Mouse (Mus musculus): Measurements from ENCODE around the gene Gsk3b. TPM values are rescaled to one million over a fixed set of nuclear protein-coding genes. Genes with fewer than 3 reads are reported as not detected.
"Not testable (repeated sequence)": the region's sequence is repeated elsewhere in the genome, so short reads cannot be mapped to it uniquely, and the experiment has no call there.

Gsk3b gene
- polyA plus RNA-seq, 1 experiment from 2014 or later: 72.2 TPM

DNA sequence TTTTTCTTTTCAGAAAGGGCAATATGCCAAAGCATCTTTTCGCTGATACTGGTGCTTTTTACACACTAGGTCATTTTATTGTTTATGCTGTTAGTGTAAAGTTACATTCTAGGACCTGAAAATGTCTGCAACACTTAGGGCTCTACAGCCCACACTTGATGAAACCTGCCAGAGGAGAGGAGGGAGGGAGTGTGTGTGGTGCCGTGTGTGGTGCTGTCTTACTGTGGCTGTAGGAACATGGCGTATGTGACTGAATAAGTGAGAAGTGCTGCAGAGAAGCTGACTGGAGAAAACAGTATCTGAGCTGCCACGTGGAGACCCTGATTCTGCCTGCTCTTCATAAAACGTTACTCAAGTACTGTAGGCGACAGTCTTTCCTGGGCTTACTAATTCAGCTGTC lies 103.8 kb downstream of the Gsk3b start:
- Histone ChIP-seq H3K36me3 (peaks cover 58% of the 10 kb centered on the region), H3K4me3 (no peak overlapping the region), H3K9ac (no peak overlapping the region), H3K4me1 (no peaks in the 10 kb centered on the region), H3K27ac (no peak overlapping the region), H3K9me3 (no peaks in the 10 kb centered on the region), H3K27me3 (no peaks in the 10 kb centered on the region), H3K4me2 (no peak overlapping the region)
- 85% methylated on average over 6 of the region's 6 CpGs for WGBS
- ATAC-seq (ENCODE audit: insufficient number of reproducible peaks, insufficient read depth, low FRiP score, low TSS enrichment, low read depth): no peak

DNA sequence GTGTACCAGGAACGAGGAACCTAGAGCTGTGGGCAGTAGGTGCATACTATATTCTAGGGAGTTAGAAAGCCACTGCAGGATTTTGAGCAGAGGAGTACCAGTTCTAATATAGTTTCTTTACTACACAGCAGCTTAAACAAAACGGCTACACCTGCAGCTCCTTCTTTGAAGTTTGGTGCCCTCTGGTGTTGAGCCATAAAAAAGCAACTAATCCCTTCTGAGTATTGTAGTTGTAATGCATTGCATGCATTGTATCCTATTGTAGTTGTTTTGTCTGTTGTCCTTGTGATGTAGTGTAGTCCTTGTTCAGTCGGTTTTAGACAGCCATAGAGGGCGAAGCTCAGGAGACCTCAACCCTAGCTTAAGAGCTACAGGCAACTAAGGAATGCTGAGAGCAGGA lies 108.5 kb downstream of the Gsk3b start:
- WGBS: 64% methylated on average over 4 of the region's 4 CpGs
- no peak for ATAC-seq (ENCODE audit: insufficient number of reproducible peaks, insufficient read depth, low FRiP score, low TSS enrichment, low read depth)
- no peaks in the 10 kb centered on the region for H3K4me1 ChIP-seq

GRCm38 (mm10) chr16:38205272-38205671 lies 116.5 kb downstream of the Gsk3b start:
- no peak overlapping the region for H3K4me3 ChIP-seq
- H3K9me3 ChIP-seq: no peaks in the 10 kb centered on the region
- H3K9ac ChIP-seq: no peak overlapping the region
- H3K4me2 ChIP-seq: no peak overlapping the region
- H3K27me3 ChIP-seq: no peaks in the 10 kb centered on the region
- no peaks in the 10 kb centered on the region for H3K4me1 ChIP-seq
- no peak overlapping the region; the same call in 1 of the 2 replicates for H3K27ac ChIP-seq
- no peak for ATAC-seq (ENCODE audit: insufficient number of reproducible peaks, insufficient read depth, low FRiP score, low TSS enrichment, low read depth)
- H3K36me3 ChIP-seq: peaks cover 37% of the 10 kb centered on the region
- 74% methylated on average over 7 of the region's 7 CpGs for WGBS

More for the DNA sequence above, 108.5 kb downstream of the Gsk3b start:
- no peak overlapping the region for H3K4me2 ChIP-seq
- no peaks in the 10 kb centered on the region for H3K27me3 ChIP-seq
- no peak overlapping the region for H3K4me3 ChIP-seq
- peaks cover 46% of the 10 kb centered on the region for H3K36me3 ChIP-seq
- H3K9me3 ChIP-seq: no peaks in the 10 kb centered on the region
- no peak overlapping the region for H3K9ac ChIP-seq
- H3K27ac ChIP-seq: no peak overlapping the region

- WGBS: 92% methylated on average over 5 of the region's 5 CpGs
- not testable (repeated sequence) for H3K9ac ChIP-seq; H3K9me3 ChIP-seq; H3K27me3 ChIP-seq; H3K4me2 ChIP-seq; ATAC-seq (ENCODE audit: insufficient number of reproducible peaks, insufficient read depth, low FRiP score, low TSS enrichment, low read depth); H3K4me1 ChIP-seq; H3K27ac ChIP-seq; H3K4me3 ChIP-seq
- H3K36me3 ChIP-seq: peaks cover 46% of the 10 kb centered on the region
Measured at GRCm38 (mm10) chr16:38222491-38222890, 133.7 kb downstream of the Gsk3b start.

- no peak overlapping the region for H3K9ac ChIP-seq
- no peak overlapping the region for H3K4me3 ChIP-seq
- H3K4me2 ChIP-seq: no peak overlapping the region
- ATAC-seq (ENCODE audit: insufficient number of reproducible peaks, insufficient read depth, low FRiP score, low TSS enrichment, low read depth): no peak
- H3K4me1 ChIP-seq: no peaks in the 10 kb centered on the region
- peaks cover 19% of the 10 kb centered on the region for H3K36me3 ChIP-seq
- WGBS: 61% methylated on average over 4 of the region's 4 CpGs
- no peaks in the 10 kb centered on the region for H3K9me3 ChIP-seq
- no peak overlapping the region for H3K27ac ChIP-seq
- H3K27me3 ChIP-seq: no peaks in the 10 kb centered on the region
Measured at GRCm38 (mm10) chr16:38236936-38237585, 148.3 kb downstream of the Gsk3b start.

DNA sequence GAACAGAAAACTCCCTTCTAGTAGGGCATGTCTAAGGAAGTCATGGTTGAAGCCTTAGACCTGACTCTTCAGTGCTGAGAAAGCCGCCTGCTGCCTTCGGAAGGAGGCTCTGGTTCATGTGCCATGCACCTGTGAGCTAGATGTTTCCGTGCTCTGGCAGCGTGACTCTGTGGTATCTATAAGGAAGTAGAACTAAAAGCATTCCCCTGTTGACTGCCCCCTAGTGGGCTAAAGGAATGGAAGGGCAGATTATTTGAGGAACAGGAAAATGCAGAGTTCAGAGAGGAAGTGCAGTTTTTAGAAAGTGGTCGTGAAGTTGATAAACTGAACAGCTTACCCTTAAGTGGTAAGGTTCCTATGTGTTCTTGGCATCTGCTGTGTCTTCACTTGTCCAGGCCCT lies 150.9 kb downstream of the Gsk3b start:
- ATAC-seq (ENCODE audit: insufficient number of reproducible peaks, insufficient read depth, low FRiP score, low TSS enrichment, low read depth): no peak
- Histone ChIP-seq H3K4me2 (no peak overlapping the region), H3K27ac (no peak overlapping the region), H3K27me3 (no peaks in the 10 kb centered on the region), H3K9me3 (no peaks in the 10 kb centered on the region), H3K9ac (no peak overlapping the region), H3K36me3 (peaks cover 20% of the 10 kb centered on the region), H3K4me1 (peaks cover 10% of the 10 kb centered on the region; the same call in 1 of the 2 replicates), H3K4me3 (no peak overlapping the region)
- WGBS: 77% methylated on average over 5 of the region's 5 CpGs

DNA sequence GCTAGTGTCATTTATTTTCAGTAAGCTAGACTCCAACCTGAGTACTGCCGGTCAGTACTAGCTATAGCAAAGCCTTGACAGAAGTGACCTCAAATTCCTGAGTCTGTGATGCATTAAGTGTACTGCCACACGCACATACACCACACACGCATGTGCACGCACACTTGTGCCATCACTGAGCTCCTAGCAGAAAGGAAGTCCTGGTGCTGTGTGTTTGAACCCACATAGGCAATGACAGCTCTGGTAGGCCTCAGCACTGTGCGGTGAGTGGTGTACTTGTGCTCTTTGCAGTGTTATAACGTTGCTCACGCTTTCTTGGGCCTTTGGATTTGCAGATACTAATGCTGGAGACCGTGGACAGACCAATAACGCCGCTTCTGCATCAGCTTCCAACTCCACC lies 151.4 kb downstream of the Gsk3b start:
- Histone ChIP-seq H3K4me3 (no peak overlapping the region), H3K36me3 (peaks cover 20% of the 10 kb centered on the region), H3K4me1 (peaks cover 11% of the 10 kb centered on the region; the same call in 1 of the 2 replicates), H3K27me3 (no peaks in the 10 kb centered on the region), H3K9me3 (no peaks in the 10 kb centered on the region), H3K9ac (no peak overlapping the region), H3K4me2 (no peak overlapping the region), H3K27ac (no peak overlapping the region)
- 92% methylated on average over 10 of the region's 10 CpGs for WGBS
- ATAC-seq (ENCODE audit: insufficient number of reproducible peaks, insufficient read depth, low FRiP score, low TSS enrichment, low read depth): no peak

- Histone ChIP-seq H3K4me1 (peaks cover 23% of the 10 kb centered on the region), H3K36me3 (peaks cover 16% of the 10 kb centered on the region), H3K4me3 (no peak overlapping the region), H3K9me3 (no peaks in the 10 kb centered on the region), H3K27me3 (no peaks in the 10 kb centered on the region), H3K27ac (no peak overlapping the region), H3K9ac (no peak overlapping the region), H3K4me2 (no peak overlapping the region)
- ATAC-seq (ENCODE audit: insufficient number of reproducible peaks, insufficient read depth, low FRiP score, low TSS enrichment, low read depth): no peak
- 82% methylated on average over 6 of the region's 6 CpGs for WGBS
Measured at GRCm38 (mm10) chr16:38244111-38244510, 155.3 kb downstream of the Gsk3b start.

GRCm38 (mm10) chr16:38245379-38245778 lies 156.6 kb downstream of the Gsk3b start:
- WGBS: 36% methylated on average over 2 of the region's 2 CpGs
- H3K27ac ChIP-seq: no peak overlapping the region

DNA sequence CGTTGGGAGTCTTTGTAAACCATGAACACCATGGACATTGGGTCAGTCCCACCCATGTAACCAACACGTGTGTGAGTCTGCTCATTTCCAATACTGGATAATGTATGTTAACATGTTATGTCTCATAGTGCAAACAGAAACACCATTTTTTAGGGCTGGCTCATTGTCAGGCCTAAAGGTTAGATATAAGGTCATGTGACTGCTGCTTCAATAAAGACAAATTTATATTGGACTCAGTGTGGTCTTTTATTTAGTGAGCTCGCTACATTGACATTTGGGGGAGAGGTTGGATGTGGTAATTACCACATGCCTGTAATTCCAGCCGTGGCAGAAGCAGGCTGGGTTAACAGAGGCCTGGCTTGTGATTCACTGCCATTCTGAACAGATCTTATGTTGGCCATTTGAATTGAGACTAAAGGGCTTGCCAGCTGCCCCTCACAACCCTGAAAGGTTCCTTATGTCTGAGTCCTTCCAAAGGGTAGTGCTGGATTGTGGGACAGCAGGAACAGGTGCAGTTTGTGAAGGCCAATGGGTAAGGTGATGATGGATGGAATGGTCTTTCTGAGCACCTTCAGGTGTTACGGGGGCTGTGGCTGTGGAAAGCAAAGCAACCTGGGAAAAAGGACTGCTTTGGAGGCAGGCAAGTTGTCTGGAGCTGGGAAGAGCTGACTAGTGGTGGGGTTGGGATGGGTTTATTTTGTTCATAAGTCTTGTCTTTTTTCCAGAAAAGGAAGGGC lies 157.2 kb downstream of the Gsk3b start:
- Histone ChIP-seq H3K27me3 (no peaks in the 10 kb centered on the region), H3K27ac (no peak overlapping the region), H3K9ac (no peak overlapping the region), H3K9me3 (no peaks in the 10 kb centered on the region), H3K4me1 (peaks cover 23% of the 10 kb centered on the region), H3K4me3 (no peak overlapping the region), H3K4me2 (no peak overlapping the region), H3K36me3 (peaks cover 8% of the 10 kb centered on the region)
- ATAC-seq (ENCODE audit: insufficient number of reproducible peaks, insufficient read depth, low FRiP score, low TSS enrichment, low read depth): no peak
- WGBS: 75% methylated on average over 5 of the region's 5 CpGs

More at GRCm38 (mm10) chr16:38245379-38245778, 156.6 kb downstream of the Gsk3b start:
- Histone ChIP-seq H3K4me3 (no peak overlapping the region), H3K4me1 (peaks cover 23% of the 10 kb centered on the region), H3K27me3 (no peaks in the 10 kb centered on the region), H3K9ac (no peak overlapping the region), H3K9me3 (no peaks in the 10 kb centered on the region), H3K36me3 (peaks cover 12% of the 10 kb centered on the region), H3K4me2 (no peak overlapping the region)
- ATAC-seq (ENCODE audit: insufficient number of reproducible peaks, insufficient read depth, low FRiP score, low TSS enrichment, low read depth): no peak

GRCm38 (mm10) chr16:38248331-38248961 lies 159.6 kb downstream of the Gsk3b start:
- Histone ChIP-seq H3K4me2 (0 out of 2 replicates have a peak overlapping the region, but pooled peaks have one; percentile 11), H3K9me3 (no peaks in the 10 kb centered on the region), H3K4me1 (peaks cover 22% of the 10 kb centered on the region), H3K9ac (no peak overlapping the region), H3K36me3 (no peaks in the 10 kb centered on the region), H3K27me3 (no peaks in the 10 kb centered on the region), H3K4me3 (no peak overlapping the region), H3K27ac (no peak overlapping the region)
- ATAC-seq (ENCODE audit: insufficient number of reproducible peaks, insufficient read depth, low FRiP score, low TSS enrichment, low read depth): peak; percentile 57; the same call in 1 of the 2 replicates
- 34% methylated on average over 13 of the region's 13 CpGs for WGBS
